Mouse (Mus musculus) frontal cortex, adult (tissue): ENCODE data around the gene Keg1.

Source experiments
- ATAC-seq: cut with Nextera tagmentation; 2 replicates; pipeline ENCODE4 v1.9.2; 2017; ENCODE audit warnings: mild to moderate bottlenecking, moderate library complexity, mixed read lengths; ENCODE audit not compliant: low TSS enrichment

Gene Keg1

GRCm38 (mm10) chr19:12762212-12763130, 66.9 kb downstream of the Keg1 start:
- no peak for ATAC-seq

GRCm38 (mm10) chr19:12765308-12765707, 69.7 kb downstream of the Keg1 start, which contains the start of gene Cntf:
Cntf (minus strand) TSS chr19:12765632.
- no peak for ATAC-seq
